Mouse (Mus musculus) myocyte (in vitro differentiated cells): Measurements from ENCODE around the gene Tlr5.

ENCODE experiments used
- CEBPB ChIP-seq: IDR thresholded peaks from 2 replicates; pipeline ENCODE4 v1.6.1; 2011; ENCODE audit warnings: mild to moderate bottlenecking, moderate library complexity; ENCODE audit not compliant: poor library complexity, insufficient read depth, severe bottlenecking
- E2F4 ChIP-seq: IDR thresholded peaks from one replicate; pipeline ENCODE4 v1.6.1; 2011; ENCODE audit warnings: mild to moderate bottlenecking, control low read depth, moderate library complexity; ENCODE audit not compliant: insufficient read depth
- MAX ChIP-seq: IDR thresholded peaks from one replicate; pipeline ENCODE4 v1.6.1; 2011; ENCODE audit warnings: low read depth, mild to moderate bottlenecking, control low read depth
- MYOD1 ChIP-seq, 3 experiments: IDR thresholded peaks; one replicate each; pipeline ENCODE4 v1.6.1; 2011; ENCODE audit warnings: control low read depth in 2 of 3, low read depth in 2 of 3, mild to moderate bottlenecking in 2 of 3, moderate library complexity in 1 of 3; ENCODE audit not compliant: insufficient read length in 2 of 3, control insufficient read depth in 1 of 3
- MYOG ChIP-seq, 3 experiments: IDR thresholded peaks; one replicate each; pipeline ENCODE4 v1.6.1; 2011; ENCODE audit warnings: control low read depth in 2 of 3, low read depth in 2 of 3, mild to moderate bottlenecking in 2 of 3; ENCODE audit not compliant: insufficient read length in 2 of 3, control insufficient read depth in 1 of 3, insufficient read depth in 1 of 3
- POLR2A ChIP-seq: IDR thresholded peaks from one replicate; pipeline ENCODE4 v1.6.1; 2011; ENCODE audit warnings: low read depth, mild to moderate bottlenecking, control low read depth, moderate library complexity; ENCODE audit not compliant: insufficient read length
- POLR2AphosphoS2 ChIP-seq: IDR thresholded peaks from one replicate; pipeline ENCODE4 v1.6.1; 2011; ENCODE audit warnings: low read depth, control low read depth; ENCODE audit not compliant: insufficient read length
- TCF12 ChIP-seq: IDR thresholded peaks from one replicate; pipeline ENCODE4 v1.6.1; 2011; ENCODE audit warnings: mild to moderate bottlenecking, control low read depth; ENCODE audit not compliant: poor library complexity, insufficient read depth, severe bottlenecking
- TCF3 ChIP-seq: IDR thresholded peaks from one replicate; pipeline ENCODE4 v1.6.1; 2011; ENCODE audit warnings: low read depth, control low read depth; ENCODE audit not compliant: insufficient read length
- USF1 ChIP-seq: IDR thresholded peaks from one replicate; pipeline ENCODE4 v1.6.1; 2011; ENCODE audit warnings: low read depth, mild to moderate bottlenecking, control low read depth, moderate library complexity

GRCm38 (mm10) chr1:182909066-182909465, 45.5 kb upstream of the Tlr5 start:
- TF ChIP-seq MAX (no peak), TCF12 (no peak), USF1 (no peak), POLR2AphosphoS2 (no peak), TCF3 (no peak), POLR2A (no peak), MYOD1 (IDR thresholded peaks at IDR 0.05; ENCODE audit: control insufficient read depth in 1 of 3, insufficient read length in 2 of 3, low read depth in 2 of 3) (no peak), CEBPB (no peak), MYOG (IDR thresholded peaks at IDR 0.05; ENCODE audit: control insufficient read depth in 1 of 3, insufficient read depth in 1 of 3, insufficient read length in 2 of 3, low read depth in 2 of 3) (no peak), E2F4 (no peak)
